Mouse (Mus musculus): ENCODE measurements around the gene Bpifb4.

Gene Bpifb4

GRCm38 (mm10) chr2:153937843-153938242 is at the start of gene Bpifb4:
Gene Bpifb4 (plus strand): TSS chr2:153938212.
- no peak for DNase-seq (ENCODE audit: low spot score)

- DNase-seq (ENCODE audit: low spot score), result no peak
Measured at GRCm38 (mm10) chr2:153899111-153899510, 38.9 kb upstream of the Bpifb4 start.

DNA sequence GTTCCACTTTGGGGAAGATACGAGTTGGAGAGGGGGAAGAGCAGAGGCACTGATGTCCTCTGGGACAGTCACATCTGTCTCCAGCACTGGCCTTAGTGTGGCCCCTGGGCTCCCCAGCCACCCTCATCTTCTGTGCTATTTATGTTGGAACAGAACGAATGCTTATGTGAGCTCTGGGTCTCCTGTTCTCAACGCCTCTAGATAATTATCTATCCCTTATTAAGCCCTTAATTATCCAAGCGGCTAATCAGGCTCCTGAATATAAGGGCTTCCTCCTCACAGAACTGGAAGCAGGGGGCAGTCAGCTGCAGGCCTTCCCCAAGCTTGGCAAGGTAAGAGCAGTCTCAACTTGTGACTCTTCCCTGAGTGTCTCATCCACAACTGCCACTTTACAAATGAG is 37.9 kb upstream of the Bpifb4 start, which contains the start of gene Bpifb6:
Gene Bpifb6 (plus strand): TSS at position 301 of the 400 bp plus-strand sequence.
- DNase-seq (ENCODE audit: low spot score), result no peak

- DNase-seq (ENCODE audit: low spot score), result no peak
Measured at GRCm38 (mm10) chr2:153902726-153903125, 35.3 kb upstream of the Bpifb4 start.

GRCm38 (mm10) chr2:153906626-153907025 is 31.4 kb upstream of the Bpifb4 start:
- peak; percentile 50 for DNase-seq (ENCODE audit: low spot score)

DNA sequence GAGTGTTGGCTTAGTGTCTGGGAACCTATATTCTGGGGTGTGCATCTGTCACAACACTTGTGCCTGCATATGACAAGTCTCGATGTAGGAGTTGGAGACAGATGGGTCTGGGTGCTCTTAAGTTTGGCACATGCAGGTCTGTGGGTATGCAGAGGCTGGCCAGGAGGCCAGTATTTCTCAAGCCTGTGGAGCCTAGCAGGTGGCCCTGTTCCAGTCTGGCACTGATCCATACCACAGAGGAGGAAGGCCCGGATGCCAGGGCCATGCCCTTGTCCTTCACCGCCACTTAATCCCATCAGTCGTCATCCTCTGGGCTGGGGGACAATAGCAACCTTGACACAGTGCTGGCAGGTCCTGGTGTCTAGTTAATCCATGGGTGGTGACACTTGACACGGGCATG is 23.9 kb upstream of the Bpifb4 start:
- DNase-seq (ENCODE audit: low spot score), result peak; percentile 39

DNA sequence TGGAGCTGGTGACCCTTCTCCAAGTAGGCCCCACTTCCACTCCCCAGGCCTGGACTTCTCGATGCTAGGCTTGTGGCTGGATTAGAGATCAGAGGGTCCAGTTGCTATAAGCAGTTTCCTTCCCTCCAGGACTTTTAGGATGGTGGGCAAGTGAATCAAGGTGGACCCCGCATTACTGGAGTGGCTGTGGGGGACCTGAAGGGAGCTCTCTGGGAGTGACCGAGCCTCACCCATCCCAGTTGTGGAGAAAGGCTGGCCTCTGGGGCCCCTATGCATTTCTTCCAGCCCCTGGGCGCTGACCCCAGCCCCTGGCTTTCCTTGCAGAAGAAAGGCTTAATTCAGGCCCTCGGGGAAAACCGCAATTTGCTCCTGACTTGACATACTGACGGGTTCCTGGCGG is 20.1 kb upstream of the Bpifb4 start, which contains the start of gene Bpifb3:
Gene Bpifb3 (plus strand): TSS at position 301 of the 400 bp plus-strand sequence.
- DNase-seq (ENCODE audit: low spot score), result no peak

DNA sequence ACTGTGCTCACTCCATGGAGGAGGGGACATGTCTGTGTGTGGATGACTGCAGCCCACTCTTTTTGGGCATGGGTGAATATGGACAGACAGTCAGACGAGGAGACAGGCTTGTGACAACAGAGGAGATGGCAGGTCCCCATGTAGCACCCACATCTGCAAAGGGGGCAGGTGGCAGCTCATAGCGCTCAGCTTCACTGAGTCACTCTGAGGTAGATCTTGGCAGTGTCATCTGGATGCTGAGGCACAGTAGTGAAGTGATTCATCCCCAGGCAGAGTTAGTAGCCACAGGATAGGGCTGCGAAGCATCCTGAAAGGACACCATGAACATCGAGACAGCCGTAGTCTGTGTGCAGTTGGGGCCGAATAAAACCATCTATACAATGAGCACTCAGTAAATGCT is 16.8 kb upstream of the Bpifb4 start:
- DNase-seq (ENCODE audit: low spot score), result no peak

DNA sequence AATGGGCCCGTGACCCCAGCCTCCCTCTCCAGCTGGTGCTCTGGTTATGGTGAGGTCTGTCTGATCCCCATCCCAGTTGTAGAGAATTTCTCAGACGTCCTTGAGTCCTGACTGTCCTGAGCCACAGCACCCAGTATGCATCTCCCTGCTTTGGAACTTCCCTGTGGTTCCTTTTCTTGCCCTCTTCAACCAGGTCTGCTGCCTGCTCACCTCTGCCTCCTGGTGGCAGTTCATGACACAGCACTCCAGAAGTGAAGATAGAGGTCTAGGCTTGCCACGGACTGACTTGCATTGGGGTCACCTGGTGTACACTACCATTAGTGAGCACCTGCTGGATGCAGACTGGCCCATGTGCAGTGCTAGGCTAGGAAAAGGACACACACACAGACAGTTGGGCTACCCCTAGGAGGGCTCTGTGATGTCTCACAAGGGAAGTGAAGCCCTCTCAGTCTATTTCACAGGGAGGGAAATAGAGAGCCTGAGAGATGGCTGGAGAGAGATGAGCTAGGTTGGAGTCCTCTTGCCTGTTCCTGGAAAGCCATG is 8.1 kb upstream of the Bpifb4 start:
- no peak for DNase-seq (ENCODE audit: low spot score)

DNA sequence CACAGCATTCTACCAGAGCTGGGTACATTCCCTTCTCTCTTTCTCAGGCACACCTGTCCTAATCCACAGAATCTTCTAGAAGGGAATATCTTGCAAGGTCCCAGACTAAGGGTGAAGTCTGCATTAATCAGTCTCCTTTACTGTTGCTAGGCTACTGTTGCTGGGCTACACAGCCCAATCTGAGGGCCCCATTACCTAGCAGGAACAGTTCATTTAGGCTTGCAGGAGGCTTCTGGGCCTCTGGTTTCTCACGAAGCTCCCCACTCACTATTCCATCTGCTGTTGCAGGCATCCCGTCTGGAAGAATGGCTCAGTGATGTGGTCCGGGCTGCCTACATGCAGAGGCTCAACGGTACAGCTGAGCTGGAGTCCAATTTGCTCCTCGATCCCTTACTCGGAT is 6.9 kb upstream of the Bpifb4 start:
- no peak for DNase-seq (ENCODE audit: low spot score)

DNA sequence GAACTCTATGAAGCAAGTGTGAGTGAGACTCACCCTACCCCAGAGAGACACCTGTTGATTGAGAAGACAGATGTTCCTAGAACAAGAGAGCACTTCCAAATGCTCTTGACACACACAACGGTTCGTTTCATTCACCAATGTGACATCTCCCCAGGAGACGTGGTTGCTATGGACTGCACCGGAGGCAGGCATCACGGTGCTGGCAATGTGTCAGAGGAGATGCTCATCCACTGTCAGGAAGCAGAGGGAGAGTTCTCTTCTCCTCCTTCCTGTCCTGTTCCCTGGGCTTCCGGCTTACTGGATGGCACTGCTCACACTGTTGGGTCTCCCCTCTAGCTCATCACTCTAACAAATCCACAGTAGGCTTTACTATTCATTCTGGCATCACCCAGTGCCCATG is 4.7 kb upstream of the Bpifb4 start:
- DNase-seq (ENCODE audit: low spot score), result no peak

- DNase-seq (ENCODE audit: low spot score), result no peak
Measured at GRCm38 (mm10) chr2:153935348-153935747, 2.7 kb upstream of the Bpifb4 start.

DNA sequence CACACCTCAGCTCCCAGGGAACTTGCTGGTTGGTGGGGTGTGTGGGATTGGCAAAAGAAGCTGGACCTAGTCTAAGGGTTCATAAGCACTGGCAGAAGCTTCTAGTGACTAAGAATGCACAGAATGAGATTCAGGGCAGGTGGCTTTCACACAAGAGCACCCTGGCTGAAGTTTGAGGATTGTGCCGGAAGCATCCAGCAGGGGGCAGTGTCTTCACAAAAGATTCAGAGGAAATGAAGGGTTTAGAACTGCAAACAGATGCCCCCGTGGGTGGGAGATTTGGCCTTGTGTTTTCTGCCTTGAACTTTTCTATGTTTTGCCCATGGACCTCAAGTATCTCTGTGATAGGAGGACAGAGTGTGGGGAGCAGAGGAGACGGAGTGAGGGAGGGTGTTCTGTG is 5.5 kb downstream of the Bpifb4 start:
- DNase-seq (ENCODE audit: low spot score), result peak; percentile 47

GRCm38 (mm10) chr2:153944567-153944966 is 6.6 kb downstream of the Bpifb4 start:
- DNase-seq (ENCODE audit: low spot score), result no peak

DNA sequence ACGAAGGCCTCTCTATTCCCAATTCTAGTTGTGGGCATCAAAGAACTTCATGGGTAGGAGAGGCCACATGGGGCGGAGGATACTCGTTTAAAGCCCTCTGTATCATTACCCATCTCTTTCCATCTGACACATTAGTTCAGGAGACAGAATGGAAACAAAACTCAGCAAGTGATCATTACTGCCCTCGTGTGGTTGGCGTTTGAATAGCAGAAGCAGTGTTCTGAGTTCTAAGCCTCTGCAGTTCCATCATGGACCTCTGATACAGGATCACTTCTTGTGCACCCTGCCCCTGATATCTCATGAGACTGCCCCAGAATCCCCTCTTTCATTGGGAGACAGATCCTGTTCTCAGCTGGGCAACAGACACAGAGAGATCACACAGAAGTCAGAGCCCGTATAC is 14.9 kb downstream of the Bpifb4 start:
- DNase-seq (ENCODE audit: low spot score), result no peak

- no peak for DNase-seq (ENCODE audit: low spot score)
Measured at GRCm38 (mm10) chr2:153953836-153954235, 15.8 kb downstream of the Bpifb4 start.

DNA sequence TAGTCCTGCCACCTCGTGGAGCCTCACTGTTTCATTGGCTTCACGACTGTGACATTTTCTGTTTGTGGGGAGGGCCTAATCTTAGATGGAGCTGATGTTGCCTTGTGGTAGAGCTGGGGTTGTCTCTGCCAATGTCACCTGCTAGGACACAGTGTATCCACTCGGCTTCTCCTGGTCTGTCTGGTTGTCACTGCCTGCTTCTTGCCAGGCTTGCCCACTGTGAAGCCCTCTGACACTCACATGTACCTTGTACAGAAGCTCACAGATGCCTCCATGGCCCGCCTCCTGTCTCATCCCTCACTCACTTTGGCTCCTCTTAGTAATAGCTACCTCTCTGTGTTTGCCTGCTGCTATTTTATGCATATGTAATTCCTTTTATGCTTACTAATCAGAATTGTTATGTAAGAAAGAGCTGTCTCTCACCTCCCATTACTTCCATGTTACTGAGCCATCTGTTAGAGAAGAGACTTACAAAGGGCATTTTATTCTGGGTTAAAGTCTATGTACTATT is 24.9 kb downstream of the Bpifb4 start:
- DNase-seq (ENCODE audit: low spot score), result no peak

DNA sequence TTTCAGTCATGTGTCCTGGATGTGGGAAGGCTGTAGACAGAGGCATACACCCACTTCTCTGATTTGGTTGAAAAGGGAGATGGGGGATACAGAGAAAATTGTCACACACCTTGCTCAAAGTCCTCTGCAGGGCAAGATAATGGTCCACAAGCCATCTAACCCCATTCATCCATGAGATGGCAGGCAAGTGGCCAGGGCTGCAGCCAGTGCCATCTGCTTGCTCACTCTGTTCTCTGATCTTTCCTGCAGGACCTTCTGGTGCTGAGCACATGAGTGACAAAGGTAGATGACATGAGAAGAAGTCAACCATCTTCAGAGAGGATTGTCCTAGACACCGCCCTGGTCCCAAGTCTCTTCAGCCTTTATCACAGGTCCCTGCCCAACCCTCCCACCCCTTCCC is 25.3 kb downstream of the Bpifb4 start:
- no peak for DNase-seq (ENCODE audit: low spot score)

GRCm38 (mm10) chr2:153970221-153970620 is 32.2 kb downstream of the Bpifb4 start:
- peak; percentile 15 for DNase-seq (ENCODE audit: low spot score)

- DNase-seq (ENCODE audit: low spot score), result no peak
Measured at GRCm38 (mm10) chr2:153974582-153974981, 36.6 kb downstream of the Bpifb4 start, which contains the start of gene Bpifa6. Gene Bpifa6 (plus strand): TSS chr2:153974945.

DNA sequence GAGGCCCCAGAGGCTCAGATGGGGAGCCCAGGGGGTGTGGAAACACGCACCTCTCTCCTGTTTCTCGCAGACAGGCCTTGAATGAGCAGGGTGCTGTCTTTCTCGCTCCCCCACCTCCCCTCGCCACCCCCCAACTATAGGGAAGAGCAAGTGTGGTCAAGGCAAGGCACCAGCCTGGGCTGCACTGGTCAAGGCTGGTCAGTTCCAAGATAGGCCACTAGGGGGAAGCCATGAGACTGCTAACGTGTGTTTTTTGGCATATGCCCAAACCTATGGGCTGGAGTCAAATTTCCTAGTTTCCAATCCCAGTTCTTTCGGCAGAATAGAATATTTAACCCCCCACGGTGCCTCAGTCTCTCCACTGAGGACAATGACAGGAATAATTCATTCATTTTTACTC is 57.8 kb downstream of the Bpifb4 start:
- peak; percentile 23 for DNase-seq (ENCODE audit: low spot score)

DNA sequence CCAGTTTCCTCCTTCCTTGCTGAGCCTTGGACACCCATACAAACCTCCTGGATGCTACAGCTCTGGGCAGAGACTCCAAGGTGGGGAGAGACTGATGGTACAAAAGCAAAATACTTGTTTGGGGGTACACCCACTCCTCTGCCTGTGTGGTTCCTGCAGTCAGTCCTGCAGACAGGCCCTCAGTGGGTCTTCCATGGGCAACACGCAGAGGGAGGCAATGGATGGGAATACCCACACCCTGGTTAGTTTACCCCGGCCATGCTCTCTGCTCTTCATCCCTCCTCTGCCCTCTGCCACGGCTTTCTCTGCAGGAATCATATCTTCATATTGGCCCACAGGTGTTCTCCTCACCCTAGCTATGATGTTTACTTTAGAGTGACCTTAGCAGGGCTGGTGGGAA is 62.5 kb downstream of the Bpifb4 start:
- no peak for DNase-seq (ENCODE audit: low spot score)

DNA sequence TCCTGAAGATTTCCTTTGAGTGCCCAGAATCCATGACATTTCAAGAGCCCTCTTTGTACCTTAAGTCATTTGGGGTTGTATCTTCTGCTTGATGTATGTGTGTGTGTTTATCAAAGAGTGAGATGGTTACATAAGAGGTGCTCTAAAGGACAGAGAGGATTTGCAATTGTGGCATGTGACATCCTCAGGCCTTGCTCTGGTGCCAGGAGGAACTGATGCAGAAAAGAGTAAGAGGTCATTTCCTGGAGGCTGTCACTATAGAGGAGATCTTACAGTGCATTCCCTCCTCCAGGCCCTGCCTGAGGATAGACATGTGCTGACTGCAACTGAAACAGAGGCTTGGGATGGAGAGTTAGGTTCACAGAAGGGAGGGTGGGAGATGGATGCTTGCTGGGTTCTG is 63.0 kb downstream of the Bpifb4 start:
- no peak for DNase-seq (ENCODE audit: low spot score)

- DNase-seq (ENCODE audit: low spot score), result no peak
Measured at GRCm38 (mm10) chr2:154004456-154004855, 66.4 kb downstream of the Bpifb4 start.

Measured in ovary, adult 18-20 months (tissue).